ENCODE assay signal across 9 mouse cellular contexts in the genomic region with DNA sequence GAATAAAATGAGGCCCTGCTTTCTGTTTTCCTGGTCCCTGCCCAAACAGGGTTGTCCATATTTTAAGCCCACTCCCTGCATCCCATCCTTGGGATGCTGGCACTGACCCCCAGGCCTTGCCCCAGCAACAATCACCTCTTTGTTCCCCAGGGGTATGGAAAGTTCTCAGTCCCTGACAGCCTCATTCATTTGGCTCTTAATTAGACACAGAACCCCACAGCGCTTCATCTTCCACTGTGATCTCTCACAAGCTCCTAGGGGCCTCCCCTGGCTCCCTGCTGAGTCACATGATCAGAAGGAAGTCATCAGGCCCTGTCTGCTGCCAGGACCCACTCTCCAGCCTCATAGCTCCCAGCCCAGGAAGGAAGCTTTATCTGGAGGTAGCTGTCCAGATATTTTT.
DNase-seq lines count a peak whose midpoint lies in the region; ATAC-seq and TF ChIP-seq lines count a peak whose summit lies in the region.
"Had no signal": no experiment of that assay in that cellular context is flagged by ENCODE, and none has a peak within 500 bp of the region (broad histone marks: within the 10 kb centered on the region; RNA-seq: fewer than 3 reads in every experiment).

No protein-coding gene starts in this region.

- no peak overlapping the region for H3K9ac ChIP-seq in lung, embryonic 14.5 days
- no peak overlapping the region for H3K9ac ChIP-seq in hindbrain, embryonic 12.5 days
- no peak overlapping the region for H3K9ac ChIP-seq in lung, postnatal 0 days (replicated peaks; ENCODE audit: low read depth)

- no peaks in the 10 kb centered on the region for H3K27me3 ChIP-seq in lung, embryonic 14.5 days (ENCODE audit: insufficient read depth, low read length)
- H3K27me3 ChIP-seq in hindbrain, embryonic 12.5 days, result no peaks in the 10 kb centered on the region
- no peaks in the 10 kb centered on the region for H3K27me3 ChIP-seq in lung, postnatal 0 days (replicated peaks; ENCODE audit: insufficient read depth, low read length)

- no peak overlapping the region for H3K27ac ChIP-seq in lung, embryonic 14.5 days (ENCODE audit: low read depth)
- peak overlapping the region; percentile 8; the same call in 1 of the 2 replicates for H3K27ac ChIP-seq in hindbrain, embryonic 12.5 days
- no peak overlapping the region for H3K27ac ChIP-seq in lung, postnatal 0 days (ENCODE audit: low read length)
- H3K27ac ChIP-seq: layer of hippocampus, adult 2 months had no signal

- no peak overlapping the region for H3K4me3 ChIP-seq in lung, embryonic 14.5 days (ENCODE audit: low read depth, low read length)
- no peak overlapping the region for H3K4me3 ChIP-seq in hindbrain, embryonic 12.5 days
- no peak overlapping the region for H3K4me3 ChIP-seq in lung, postnatal 0 days (ENCODE audit: low read depth, low read length)
- H3K4me3 ChIP-seq: layer of hippocampus, adult 2 months had no signal

- H3K36me3 ChIP-seq in lung, embryonic 14.5 days (ENCODE audit: insufficient read depth), result no peaks in the 10 kb centered on the region
- H3K36me3 ChIP-seq in hindbrain, embryonic 12.5 days, result no peaks in the 10 kb centered on the region
- no peaks in the 10 kb centered on the region for H3K36me3 ChIP-seq in lung, postnatal 0 days (ENCODE audit: insufficient read depth, low read length)

- H3K4me2 ChIP-seq in lung, embryonic 14.5 days, result no peak overlapping the region
- H3K4me2 ChIP-seq in hindbrain, embryonic 12.5 days (replicated peaks), result no peak overlapping the region
- H3K4me2 ChIP-seq in lung, postnatal 0 days (replicated peaks; ENCODE audit: low read depth, low read length), result no peak overlapping the region

- no peak for TF ChIP-seq CTCF in lung, embryonic 14.5 days (IDR thresholded peaks at IDR 0.05; ENCODE audit: low read depth)
- no peak for TF ChIP-seq CTCF in lung, postnatal 0 days (IDR thresholded peaks at IDR 0.05)

- H3K4me1 ChIP-seq in lung, embryonic 14.5 days (ENCODE audit: insufficient read depth), result peaks cover 9% of the 10 kb centered on the region; the same call in 1 of the 2 replicates
- H3K4me1 ChIP-seq in hindbrain, embryonic 12.5 days, result peaks cover 15% of the 10 kb centered on the region
- no peaks in the 10 kb centered on the region for H3K4me1 ChIP-seq in lung, postnatal 0 days (ENCODE audit: insufficient read depth, low read depth, low read length)

- no peaks in the 10 kb centered on the region for H3K9me3 ChIP-seq in lung, embryonic 14.5 days (ENCODE audit: low read depth, low read length)
- H3K9me3 ChIP-seq in hindbrain, embryonic 12.5 days (replicated peaks), result no peaks in the 10 kb centered on the region
- no peaks in the 10 kb centered on the region for H3K9me3 ChIP-seq in lung, postnatal 0 days (ENCODE audit: low read length)

- TF ChIP-seq EP300 in lung, postnatal 0 days (IDR thresholded peaks at IDR 0.05), result no peak

- WGBS in lung, embryonic 14.5 days, result 26% methylated on average over 1 of the region's 1 CpGs
- WGBS in hindbrain, embryonic 12.5 days, result 6% methylated on average over 1 of the region's 1 CpGs
- 33% methylated on average over 1 of the region's 1 CpGs for WGBS in lung, postnatal 0 days

- DNase-seq in cerebellum, adult 9-10 months, result peak; percentile 2
- DNase-seq in cerebellum, postnatal 36 days, result no peak
- DNase-seq in lung, embryonic 14.5 days, result peak; percentile 36
- DNase-seq in lung, postnatal 36 days, result no peak
- peak; percentile 95 for DNase-seq in retina, postnatal 1 day
- no peak for DNase-seq in thymus, postnatal 10 days (ENCODE audit: low spot score in 2 of 2)
- DNase-seq in lung, postnatal 0 days (ENCODE audit: low spot score), result no peak

- ATAC-seq in lung, embryonic 14.5 days (ENCODE audit: insufficient read depth), result no peak
- ATAC-seq in hindbrain, embryonic 12.5 days (ENCODE audit: low FRiP score), result peak; percentile 60; the same call in 1 of the 2 replicates
- no peak for ATAC-seq in lung, postnatal 0 days

Comparison
In these comparisons a context has a peak if more than half of its experiments do, and no peak if none do; other contexts are left out.
1. DNase-seq: peak in cerebellum, adult 9-10 months (single experiment), lung, embryonic 14.5 days (single experiment) and retina, postnatal 1 day (single experiment); none in cerebellum, postnatal 36 days (0 of 2), lung, postnatal 36 days (single experiment), thymus, postnatal 10 days (0 of 2) and lung, postnatal 0 days (single experiment).